Mouse (Mus musculus): ENCODE measurements at regions not wholly inside any gene's neighbourhood (a gene's known extent, or its start where the extent isn't known, plus 50 kb on each side); places are given as distances from the start of the nearest gene placed in this dataset.
"Not testable (repeated sequence)": the region's sequence is repeated elsewhere in the genome, so short reads cannot be mapped to it uniquely, and the experiment has no call there.

DNA sequence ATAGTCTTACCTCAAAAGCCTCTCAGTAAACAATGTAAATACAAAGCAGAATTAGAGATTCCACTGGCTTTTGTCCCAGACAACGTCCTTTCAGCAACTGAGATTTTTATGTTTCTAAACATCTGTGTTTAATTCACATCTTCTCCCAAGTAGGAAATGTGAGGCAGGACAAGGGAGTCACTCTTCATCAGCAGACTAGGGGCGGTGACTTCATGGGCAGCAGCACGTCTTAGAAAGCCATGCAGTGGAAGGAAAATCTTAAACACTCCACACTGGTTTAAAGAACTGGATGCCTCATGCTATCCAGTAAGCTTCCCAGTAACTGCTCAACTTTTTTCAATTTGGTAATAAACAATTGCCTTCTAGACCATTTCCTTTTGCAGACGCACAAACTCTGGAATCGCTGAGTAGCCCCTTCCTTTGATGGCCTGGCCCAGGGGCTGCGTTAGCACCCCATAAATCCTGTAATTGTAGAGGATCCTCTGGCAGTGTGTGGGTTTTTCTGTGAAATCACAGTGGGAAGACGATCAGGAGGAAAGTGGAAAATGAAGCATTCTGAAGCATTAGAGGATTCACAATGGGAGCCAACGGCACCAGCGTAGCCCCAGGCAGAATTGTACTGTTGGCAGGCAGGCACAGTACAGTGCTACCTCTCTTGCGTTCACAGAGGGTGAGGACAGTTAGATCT lies 1096.4 kb downstream of the A830018L16Rik start:
- TF ChIP-seq POLR2A (IDR thresholded peaks at IDR 0.05; ENCODE audit: extremely low read depth, insufficient read depth, low read length), result no peak
- TF ChIP-seq CTCF (IDR thresholded peaks at IDR 0.05; ENCODE audit: extremely low read depth, insufficient read depth, low read length), result no peak
- no peak overlapping the region for H3K27ac ChIP-seq (ENCODE audit: insufficient read depth, low read length)
- no peaks in the 10 kb centered on the region for H3K4me1 ChIP-seq (ENCODE audit: control insufficient read depth, insufficient read depth, low read length)
- H3K4me3 ChIP-seq (ENCODE audit: insufficient read depth, low read length), result no peak overlapping the region

DNA sequence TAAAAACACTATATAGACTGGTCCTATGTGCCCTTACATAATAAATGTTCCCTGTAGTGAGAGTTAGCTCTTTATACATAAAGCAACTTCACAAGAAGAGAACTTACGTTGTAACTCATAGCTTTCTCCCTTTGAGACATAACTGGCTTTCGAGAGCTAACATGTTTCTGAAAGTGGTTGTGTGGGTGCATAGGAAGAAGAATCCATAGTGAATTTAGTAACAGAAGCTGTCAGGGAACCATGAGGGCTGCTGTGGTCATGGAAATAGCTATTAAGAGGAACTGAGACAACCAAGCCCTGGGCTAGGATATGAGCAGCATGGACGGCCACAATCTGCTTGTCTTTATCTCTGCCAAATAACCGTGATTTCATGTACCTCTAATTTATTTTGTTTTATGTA lies 1105.7 kb downstream of the A830018L16Rik start:
- H3K27ac ChIP-seq (ENCODE audit: insufficient read depth, low read length), result no peak overlapping the region
- H3K4me3 ChIP-seq (ENCODE audit: insufficient read depth, low read length), result no peak overlapping the region
- TF ChIP-seq POLR2A (IDR thresholded peaks at IDR 0.05; ENCODE audit: extremely low read depth, insufficient read depth, low read length), result no peak
- no peak for TF ChIP-seq CTCF (IDR thresholded peaks at IDR 0.05; ENCODE audit: extremely low read depth, insufficient read depth, low read length)
- H3K4me1 ChIP-seq (ENCODE audit: control insufficient read depth, insufficient read depth, low read length), result no peaks in the 10 kb centered on the region

- Histone ChIP-seq H3K4me1 (ENCODE audit: control insufficient read depth, insufficient read depth, low read length) (no peaks in the 10 kb centered on the region; the same call in 1 of the 2 replicates), H3K4me3 (ENCODE audit: insufficient read depth, low read length) (no peak overlapping the region), H3K27ac (ENCODE audit: insufficient read depth, low read length) (no peak overlapping the region)
- TF ChIP-seq POLR2A (IDR thresholded peaks at IDR 0.05; ENCODE audit: extremely low read depth, insufficient read depth, low read length) (no peak), CTCF (IDR thresholded peaks at IDR 0.05; ENCODE audit: extremely low read depth, insufficient read depth, low read length) (no peak)
Observed at GRCm38 (mm10) chr1:12555859-12556258, 1142.0 kb downstream of the A830018L16Rik start.

GRCm38 (mm10) chr1:12571755-12572358 lies 1158.0 kb downstream of the A830018L16Rik start:
- TF ChIP-seq POLR2A (IDR thresholded peaks at IDR 0.05; ENCODE audit: extremely low read depth, insufficient read depth, low read length) (no peak), CTCF (IDR thresholded peaks at IDR 0.05; ENCODE audit: extremely low read depth, insufficient read depth, low read length) (no peak)
- no peaks in the 10 kb centered on the region for H3K4me1 ChIP-seq (ENCODE audit: control insufficient read depth, insufficient read depth, low read length)
- no peak overlapping the region for H3K4me3 ChIP-seq (ENCODE audit: insufficient read depth, low read length)
- H3K27ac ChIP-seq (ENCODE audit: insufficient read depth, low read length), result no peak overlapping the region

- no peak overlapping the region for H3K27ac ChIP-seq (ENCODE audit: insufficient read depth, low read length)
- no peaks in the 10 kb centered on the region for H3K4me1 ChIP-seq (ENCODE audit: control insufficient read depth, insufficient read depth, low read length)
- no peak for TF ChIP-seq POLR2A (IDR thresholded peaks at IDR 0.05; ENCODE audit: extremely low read depth, insufficient read depth, low read length)
- no peak for TF ChIP-seq CTCF (IDR thresholded peaks at IDR 0.05; ENCODE audit: extremely low read depth, insufficient read depth, low read length)
- H3K4me3 ChIP-seq (ENCODE audit: insufficient read depth, low read length), result no peak overlapping the region
Observed at GRCm38 (mm10) chr1:12572770-12573169, 1158.9 kb downstream of the A830018L16Rik start.

DNA sequence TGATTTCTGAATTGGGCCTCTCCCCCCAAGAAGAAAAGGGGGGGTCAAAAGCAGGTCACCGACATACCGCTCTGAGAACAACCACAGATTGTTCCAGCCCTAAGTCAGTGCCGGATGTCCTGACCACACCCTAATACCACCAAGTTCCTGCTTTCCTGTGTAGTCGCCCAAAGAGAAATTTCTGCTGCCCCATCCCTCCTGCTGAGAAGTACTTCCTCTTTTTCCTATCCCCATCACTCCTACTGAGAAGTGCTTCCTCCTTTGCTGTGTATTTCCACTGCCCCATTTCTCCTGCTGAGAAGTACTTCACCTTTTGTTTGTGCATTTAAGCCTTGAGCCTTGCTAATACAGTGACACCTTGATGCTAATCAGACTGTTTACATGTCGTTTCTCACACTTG lies 1160.4 kb downstream of the A830018L16Rik start:
- Histone ChIP-seq H3K27ac (ENCODE audit: insufficient read depth, low read length) (no peak overlapping the region), H3K4me1 (ENCODE audit: control insufficient read depth, insufficient read depth, low read length) (no peaks in the 10 kb centered on the region), H3K4me3 (ENCODE audit: insufficient read depth, low read length) (no peak overlapping the region)
- TF ChIP-seq CTCF (IDR thresholded peaks at IDR 0.05; ENCODE audit: extremely low read depth, insufficient read depth, low read length) (no peak), POLR2A (IDR thresholded peaks at IDR 0.05; ENCODE audit: extremely low read depth, insufficient read depth, low read length) (no peak)

- TF ChIP-seq POLR2A (IDR thresholded peaks at IDR 0.05; ENCODE audit: extremely low read depth, insufficient read depth, low read length) (no peak), CTCF (IDR thresholded peaks at IDR 0.05; ENCODE audit: extremely low read depth, insufficient read depth, low read length) (no peak)
- no peak overlapping the region for H3K27ac ChIP-seq (ENCODE audit: insufficient read depth, low read length)
- no peaks in the 10 kb centered on the region for H3K4me1 ChIP-seq (ENCODE audit: control insufficient read depth, insufficient read depth, low read length)
- H3K4me3 ChIP-seq (ENCODE audit: insufficient read depth, low read length), result no peak overlapping the region
Observed at GRCm38 (mm10) chr1:12577027-12577703, 1163.3 kb downstream of the A830018L16Rik start.

DNA sequence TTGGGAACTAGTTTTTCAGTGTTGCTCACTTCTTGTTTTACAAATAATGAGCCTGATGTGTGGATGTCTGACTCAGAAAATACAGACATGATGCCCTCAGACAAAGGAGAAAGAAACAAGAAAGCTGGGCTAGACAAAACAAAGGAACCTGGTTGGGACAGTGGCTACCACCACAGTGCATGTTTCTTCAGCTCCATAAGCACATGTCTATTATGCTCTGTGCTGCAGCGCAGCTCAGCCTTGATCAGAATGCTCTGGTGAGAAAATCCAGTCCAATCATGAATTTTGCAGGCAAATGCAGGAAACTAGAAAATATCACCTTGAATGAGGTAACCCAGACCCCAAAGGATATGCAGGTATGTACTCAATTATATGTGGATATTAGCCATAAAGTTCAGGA lies 1164.1 kb downstream of the A830018L16Rik start:
- H3K27ac ChIP-seq (ENCODE audit: insufficient read depth, low read length), result no peak overlapping the region
- TF ChIP-seq CTCF (IDR thresholded peaks at IDR 0.05; ENCODE audit: extremely low read depth, insufficient read depth, low read length), result no peak
- no peaks in the 10 kb centered on the region for H3K4me1 ChIP-seq (ENCODE audit: control insufficient read depth, insufficient read depth, low read length)
- H3K4me3 ChIP-seq (ENCODE audit: insufficient read depth, low read length), result no peak overlapping the region

DNA sequence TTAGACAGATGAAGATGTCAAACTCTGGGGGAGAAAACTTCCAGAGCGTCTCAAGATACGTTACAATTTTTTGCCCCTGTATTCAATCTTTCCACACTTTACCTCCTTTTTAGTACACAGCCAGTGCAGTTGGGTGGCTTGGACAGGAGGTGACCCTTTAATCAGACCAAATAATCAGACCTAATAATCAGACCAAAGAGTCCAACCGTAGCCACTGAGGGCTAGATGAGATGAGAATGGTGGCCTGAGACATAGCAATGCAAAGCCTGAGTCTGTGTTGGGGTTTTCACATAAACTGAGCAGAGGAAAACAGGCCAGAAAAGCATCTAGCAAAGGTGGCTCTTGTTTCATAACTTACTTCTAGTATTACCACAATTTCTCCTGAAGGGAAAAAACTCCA lies 1169.1 kb downstream of the A830018L16Rik start:
- TF ChIP-seq CTCF (IDR thresholded peaks at IDR 0.05; ENCODE audit: extremely low read depth, insufficient read depth, low read length) (no peak), POLR2A (IDR thresholded peaks at IDR 0.05; ENCODE audit: extremely low read depth, insufficient read depth, low read length) (no peak)
- Histone ChIP-seq H3K4me3 (ENCODE audit: insufficient read depth, low read length) (no peak overlapping the region), H3K4me1 (ENCODE audit: control insufficient read depth, insufficient read depth, low read length) (no peaks in the 10 kb centered on the region), H3K27ac (ENCODE audit: insufficient read depth, low read length) (no peak overlapping the region)

GRCm38 (mm10) chr1:12586981-12587380 lies 1173.1 kb downstream of the A830018L16Rik start:
- not testable (repeated sequence) for H3K27ac ChIP-seq (ENCODE audit: insufficient read depth, low read length); H3K4me3 ChIP-seq (ENCODE audit: insufficient read depth, low read length); H3K4me1 ChIP-seq (ENCODE audit: control insufficient read depth, insufficient read depth, low read length)
